Mouse (Mus musculus) liver, adult 2 months (tissue): ENCODE data around the gene Fanca.

Experiments used
- CTCF ChIP-seq: fragments of 200-500 bp; IDR thresholded peaks from 2 replicates; pipeline ENCODE4 v1.5.1; 2011; ENCODE audit warnings: low read depth, low read length, control low read depth
- POLR2A ChIP-seq: fragments of 200-500 bp; IDR thresholded peaks from 2 replicates; pipeline ENCODE4 v1.6.1; 2011; ENCODE audit warnings: low read length, control low read depth; ENCODE audit not compliant: insufficient read depth; ENCODE audit errors: extremely low read depth

DNA sequence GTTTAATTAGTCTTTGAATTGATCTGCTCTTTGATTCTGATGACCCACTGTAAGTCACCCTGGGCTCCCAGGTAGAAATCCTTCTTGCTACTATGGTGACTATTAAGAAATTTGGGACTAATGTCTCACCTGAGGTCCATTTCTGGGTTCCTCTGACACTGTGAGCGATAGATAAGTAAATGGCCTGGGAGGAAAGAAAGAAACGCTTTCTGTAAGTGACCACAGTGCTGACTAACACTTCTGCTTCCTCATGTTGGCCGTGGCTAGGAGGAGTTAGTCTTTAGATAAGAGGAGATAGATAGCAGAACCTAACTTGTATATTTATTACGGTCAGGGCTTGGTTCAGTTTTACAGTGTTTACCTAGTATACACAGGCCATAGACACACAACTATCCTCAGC, 11.0 kb upstream of the Fanca start:
- TF ChIP-seq CTCF (no peak), POLR2A (no peak)
